17 mouse cellular contexts compared by ENCODE assay signal in the genomic region with DNA sequence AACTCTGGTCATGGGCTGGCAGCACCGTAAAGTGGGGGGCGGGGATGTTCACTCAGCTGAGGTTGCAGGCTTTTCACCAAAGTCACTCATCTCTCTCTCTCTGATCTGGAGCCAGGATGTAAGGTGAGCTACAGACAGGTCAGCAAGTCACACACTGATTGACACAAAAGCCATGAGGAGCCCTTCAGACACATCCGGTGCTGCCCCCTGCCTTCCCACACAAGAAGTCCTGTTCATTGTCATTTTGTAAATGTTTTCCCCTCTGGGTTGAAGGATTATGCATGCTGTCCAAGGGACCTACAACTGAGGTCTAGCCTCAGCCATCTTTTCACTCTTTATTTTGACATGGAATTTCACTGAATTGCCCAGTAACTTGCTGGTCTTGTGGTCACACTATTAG. TPM values are rescaled to one million over a fixed set of nuclear protein-coding genes. Genes with fewer than 3 reads are reported as not detected.
A peak's percentile ranks its signal among the peaks of the same experiment; 100 is the strongest.
DNase-seq lines count a peak whose midpoint lies in the region; ATAC-seq and TF ChIP-seq lines count a peak whose summit lies in the region.
"Had no signal": no experiment of that assay in that cellular context is flagged by ENCODE, and none has a peak within 500 bp of the region (broad histone marks: within the 10 kb centered on the region; RNA-seq: fewer than 3 reads in every experiment).

No protein-coding gene starts in this region.

- CTCF ChIA-PET in Patski (lab: Charles Lee) = interaction anchor here (1.9 to 5.5 kb wide), 4 partner anchors 115 to 134 kb away, joined by 9 to 45 read pairs (median 36); no protein-coding TSS in a partner anchor

- in situ Hi-C loops in Patski (cut with MboI; ENCODE audit: low pct_unique_long_range_greater_than_20kb) = loop anchor here (5.0 to 10.0 kb wide), 2 partner anchors 124 to 233 kb away; no protein-coding TSS in a partner anchor

- TF ChIP-seq CTCF in Patski (IDR thresholded peaks at IDR 0.05) = peak; percentile 23

- no peaks in the 10 kb centered on the region for H3K4me1 ChIP-seq in hindbrain, embryonic 11.5 days (replicated peaks; ENCODE audit: control insufficient read depth, insufficient read depth, low read length)
- peaks cover 9% of the 10 kb centered on the region; the same call in 1 of the 2 replicates for H3K4me1 ChIP-seq in hindbrain, embryonic 14.5 days (replicated peaks; ENCODE audit: control insufficient read depth, insufficient read depth, low read length)
- peaks cover 20% of the 10 kb centered on the region for H3K4me1 ChIP-seq in limb, embryonic 12.5 days (replicated peaks)
- H3K4me1 ChIP-seq in limb, embryonic 10.5 days = peaks cover 15% of the 10 kb centered on the region

- POLR2A ChIA-PET in Patski (lab: Charles Lee) = no interaction called here

- no peaks in the 10 kb centered on the region for H3K9me3 ChIP-seq in hindbrain, embryonic 11.5 days (ENCODE audit: control insufficient read depth, low read length)
- no peaks in the 10 kb centered on the region for H3K9me3 ChIP-seq in hindbrain, embryonic 14.5 days (ENCODE audit: control insufficient read depth, low read length)
- no peaks in the 10 kb centered on the region for H3K9me3 ChIP-seq in limb, embryonic 12.5 days
- no peaks in the 10 kb centered on the region for H3K9me3 ChIP-seq in limb, embryonic 10.5 days (replicated peaks)
- H3K9me3 ChIP-seq: embryonic facial prominence, embryonic 13.5 days; forebrain, embryonic 12.5 days; megakaryocyte, embryonic 14.5 days had no signal

- no peaks in the 10 kb centered on the region for H3K36me3 ChIP-seq in hindbrain, embryonic 11.5 days (ENCODE audit: control insufficient read depth, insufficient read depth, low read length)
- no peaks in the 10 kb centered on the region for H3K36me3 ChIP-seq in hindbrain, embryonic 14.5 days (replicated peaks; ENCODE audit: control insufficient read depth, insufficient read depth)
- peaks cover 5% of the 10 kb centered on the region; the same call in 1 of the 2 replicates for H3K36me3 ChIP-seq in limb, embryonic 12.5 days
- peaks cover 15% of the 10 kb centered on the region for H3K36me3 ChIP-seq in limb, embryonic 10.5 days
- H3K36me3 ChIP-seq: embryonic facial prominence, embryonic 13.5 days; forebrain, embryonic 12.5 days had no signal

- no peak overlapping the region for H3K27ac ChIP-seq in hindbrain, embryonic 11.5 days (ENCODE audit: low read depth, low read length)
- H3K27ac ChIP-seq in hindbrain, embryonic 14.5 days = no peak overlapping the region
- H3K27ac ChIP-seq in limb, embryonic 12.5 days = no peak overlapping the region
- H3K27ac ChIP-seq in limb, embryonic 10.5 days = no peak overlapping the region
- H3K27ac ChIP-seq: embryonic facial prominence, embryonic 13.5 days; forebrain, embryonic 12.5 days had no signal

- 58% methylated on average over 3 of the region's 3 CpGs for WGBS in hindbrain, embryonic 11.5 days
- 47% methylated on average over 3 of the region's 3 CpGs for WGBS in hindbrain, embryonic 14.5 days
- 54% methylated on average over 3 of the region's 3 CpGs for WGBS in limb, embryonic 12.5 days
- 74% methylated on average over 3 of the region's 3 CpGs for WGBS in limb, embryonic 10.5 days

- no peak overlapping the region for H3K9ac ChIP-seq in hindbrain, embryonic 11.5 days (ENCODE audit: low read depth, low read length)
- no peak overlapping the region for H3K9ac ChIP-seq in hindbrain, embryonic 14.5 days
- no peak overlapping the region for H3K9ac ChIP-seq in limb, embryonic 12.5 days (replicated peaks)
- H3K9ac ChIP-seq: embryonic facial prominence, embryonic 13.5 days; forebrain, embryonic 12.5 days had no signal

- H3K4me2 ChIP-seq in hindbrain, embryonic 11.5 days (replicated peaks; ENCODE audit: low read depth, low read length) = no peak overlapping the region
- H3K4me2 ChIP-seq in hindbrain, embryonic 14.5 days (replicated peaks) = no peak overlapping the region
- H3K4me2 ChIP-seq in limb, embryonic 12.5 days = no peak overlapping the region
- H3K4me2 ChIP-seq: embryonic facial prominence, embryonic 13.5 days; forebrain, embryonic 12.5 days had no signal

- no peak overlapping the region for H3K4me3 ChIP-seq in hindbrain, embryonic 11.5 days (ENCODE audit: low read depth, low read length)
- H3K4me3 ChIP-seq in hindbrain, embryonic 14.5 days (replicated peaks; ENCODE audit: low read length) = no peak overlapping the region
- H3K4me3 ChIP-seq in limb, embryonic 12.5 days (replicated peaks) = no peak overlapping the region
- no peak overlapping the region for H3K4me3 ChIP-seq in limb, embryonic 10.5 days
- H3K4me3 ChIP-seq: embryonic facial prominence, embryonic 13.5 days; forebrain, embryonic 12.5 days; megakaryocyte, embryonic 14.5 days; myocyte had no signal

- H3K27me3 ChIP-seq in hindbrain, embryonic 11.5 days (ENCODE audit: control insufficient read depth, insufficient read depth, low read length) = no peaks in the 10 kb centered on the region
- no peaks in the 10 kb centered on the region for H3K27me3 ChIP-seq in hindbrain, embryonic 14.5 days (ENCODE audit: control insufficient read depth, insufficient read depth, low read length)
- H3K27me3 ChIP-seq in limb, embryonic 12.5 days = no peaks in the 10 kb centered on the region
- H3K27me3 ChIP-seq in limb, embryonic 10.5 days (ENCODE audit: low read depth, poor library complexity, severe bottlenecking) = no peaks in the 10 kb centered on the region
- H3K27me3 ChIP-seq in Patski = no peaks in the 10 kb centered on the region
- H3K27me3 ChIP-seq: embryonic facial prominence, embryonic 13.5 days had no signal

- no peak; the same call in 1 of the 2 replicates for ATAC-seq in hindbrain, embryonic 11.5 days (ENCODE audit: low FRiP score)
- ATAC-seq in hindbrain, embryonic 14.5 days (ENCODE audit: low FRiP score) = no peak
- ATAC-seq in limb, embryonic 12.5 days (ENCODE audit: insufficient number of reproducible peaks, insufficient read depth, low FRiP score, low TSS enrichment, low read depth) = peak; percentile 23; the same call in 1 of the 2 replicates
- ATAC-seq in Patski = no peak

- DNase-seq in hindbrain, embryonic 11.5 days (ENCODE audit: low spot score) = peak; percentile 18
- DNase-seq in hindbrain, embryonic 14.5 days (ENCODE audit: low spot score) = no peak
- DNase-seq in limb, embryonic 10.5 days (ENCODE audit: low spot score) = no peak
- no peak for DNase-seq in Patski (ENCODE audit: low read depth, low spot score)
- DNase-seq in embryo, embryonic 9.5 days (ENCODE audit: extremely low spot score) = peak; percentile 20
- no peak for DNase-seq in B cell, adult 2 months
- DNase-seq: adrenal gland, postnatal 36 days; cerebellum, adult 18-20 months; gastrocnemius, postnatal 14 days; lung, adult 18-20 months; right cerebral cortex, postnatal 25 days; thymus, postnatal 14 days had no signal

RNA-seq across cellular contexts. Expression of a gene that starts 49.0 kb away (rescaled TPM):
- 3,718 and 3,764 TPM in 2 replicates for polyA plus RNA-seq in hindbrain, embryonic 11.5 days (2014; fragmentation: Nextera tagmentation; extraction: Ambion mirVana)
- polyA plus RNA-seq in hindbrain, embryonic 14.5 days (2014; fragmentation: Nextera tagmentation; extraction: Ambion mirVana) = 2,885 and 3,458 TPM in 2 replicates
- 2,429 and 2,480 TPM in 2 replicates for polyA plus RNA-seq in limb, embryonic 12.5 days (2016; fragmentation: Nextera tagmentation; extraction: Ambion mirVana)
- polyA plus RNA-seq in limb, embryonic 10.5 days (2016; fragmentation: Nextera tagmentation; extraction: Ambion mirVana) = 3,450 and 4,164 TPM in 2 replicates
- polyA plus RNA-seq in Patski (2021) = 1,252 TPM

Comparison
In these comparisons a context has a peak if more than half of its experiments do, and no peak if none do; other contexts are left out.
1. DNase-seq: peak in hindbrain, embryonic 11.5 days (single experiment) and embryo, embryonic 9.5 days (single experiment); none in hindbrain, embryonic 14.5 days (single experiment), limb, embryonic 10.5 days (single experiment), Patski (single experiment) and B cell, adult 2 months (0 of 2).